9 mouse cellular contexts compared by ENCODE assay signal in genomic region chr3:79559773-79560045, GRCm38 (mm10). TPM values are rescaled to one million over a fixed set of nuclear protein-coding genes. Genes with fewer than 3 reads are reported as not detected.
A peak's percentile ranks its signal among the peaks of the same experiment; 100 is the strongest.
DNase-seq lines count a peak whose midpoint lies in the region; ATAC-seq and TF ChIP-seq lines count a peak whose summit lies in the region.
"Had no signal": no experiment of that assay in that cellular context is flagged by ENCODE, and none has a peak within 500 bp of the region (broad histone marks: within the 10 kb centered on the region; RNA-seq: fewer than 3 reads in every experiment).

No protein-coding gene starts in this region.

- H3K36me3 ChIP-seq in heart, embryonic 15.5 days, result no peaks in the 10 kb centered on the region
- H3K36me3 ChIP-seq in lung, postnatal 0 days (ENCODE audit: insufficient read depth, low read length), result no peaks in the 10 kb centered on the region
- no peaks in the 10 kb centered on the region for H3K36me3 ChIP-seq in kidney, embryonic 15.5 days
- no peaks in the 10 kb centered on the region for H3K36me3 ChIP-seq in stomach, postnatal 0 days (ENCODE audit: control insufficient read depth, insufficient read depth, low read length)

- no peak overlapping the region for H3K4me3 ChIP-seq in heart, embryonic 15.5 days
- no peak overlapping the region for H3K4me3 ChIP-seq in lung, postnatal 0 days (ENCODE audit: low read depth, low read length)
- H3K4me3 ChIP-seq in kidney, embryonic 15.5 days (replicated peaks), result no peak overlapping the region
- no peak overlapping the region for H3K4me3 ChIP-seq in stomach, postnatal 0 days (ENCODE audit: low read depth, low read length)
- H3K4me3 ChIP-seq: forebrain, embryonic 10.5 days had no signal

- WGBS in heart, embryonic 15.5 days, result 72% methylated on average over 5 of the region's 5 CpGs
- WGBS in lung, postnatal 0 days, result 79% methylated on average over 5 of the region's 5 CpGs
- WGBS in kidney, embryonic 15.5 days, result 13% methylated on average over 5 of the region's 5 CpGs
- WGBS in stomach, postnatal 0 days, result 54% methylated on average over 5 of the region's 5 CpGs

- DNase-seq in heart, postnatal 25 days (ENCODE audit: low spot score), result no peak
- no peak for DNase-seq in lung, postnatal 0 days (ENCODE audit: low spot score)
- no peak for DNase-seq in lung, postnatal 14 days
- no peak for DNase-seq in stomach, postnatal 0 days (ENCODE audit: low spot score)
- DNase-seq in thymus, postnatal 36 days, result no peak
- DNase-seq in testis, postnatal 14 days (ENCODE audit: low spot score), result no peak

- intact Hi-C loops in heart, postnatal 25 days (cut with DNase I), result no loop called here

- H3K27me3 ChIP-seq in heart, embryonic 15.5 days, result no peaks in the 10 kb centered on the region
- no peaks in the 10 kb centered on the region for H3K27me3 ChIP-seq in lung, postnatal 0 days (replicated peaks; ENCODE audit: insufficient read depth, low read length)
- H3K27me3 ChIP-seq in kidney, embryonic 15.5 days, result no peaks in the 10 kb centered on the region
- H3K27me3 ChIP-seq in stomach, postnatal 0 days (ENCODE audit: control insufficient read depth, insufficient read depth, low read length), result no peaks in the 10 kb centered on the region

- no peak overlapping the region for H3K9ac ChIP-seq in heart, embryonic 15.5 days
- H3K9ac ChIP-seq in lung, postnatal 0 days (replicated peaks; ENCODE audit: low read depth), result no peak overlapping the region
- H3K9ac ChIP-seq in kidney, embryonic 15.5 days, result no peak overlapping the region
- no peak overlapping the region for H3K9ac ChIP-seq in stomach, postnatal 0 days (ENCODE audit: low read length)

- no peak for TF ChIP-seq CTCF in lung, postnatal 0 days (IDR thresholded peaks at IDR 0.05)
- no peak for TF ChIP-seq CTCF in stomach, postnatal 0 days (IDR thresholded peaks at IDR 0.05; ENCODE audit: low read depth)

- H3K4me1 ChIP-seq in heart, embryonic 15.5 days (replicated peaks), result 0 out of 2 replicates have a peak, but pooled peaks cover 4% of the 10 kb centered on the region
- H3K4me1 ChIP-seq in lung, postnatal 0 days (ENCODE audit: insufficient read depth, low read depth, low read length), result peaks cover 12% of the 10 kb centered on the region; the same call in 1 of the 2 replicates
- peaks cover 21% of the 10 kb centered on the region for H3K4me1 ChIP-seq in kidney, embryonic 15.5 days
- no peaks in the 10 kb centered on the region for H3K4me1 ChIP-seq in stomach, postnatal 0 days (replicated peaks; ENCODE audit: control insufficient read depth, insufficient read depth)

- peak overlapping the region; percentile 10; the same call in 1 of the 2 replicates for H3K27ac ChIP-seq in heart, embryonic 15.5 days
- H3K27ac ChIP-seq in lung, postnatal 0 days (ENCODE audit: low read length), result peak overlapping the region; percentile 55; the same call in 1 of the 2 replicates
- H3K27ac ChIP-seq in kidney, embryonic 15.5 days, result peak overlapping the region; percentile 85
- H3K27ac ChIP-seq in stomach, postnatal 0 days (replicated peaks), result peak overlapping the region; percentile 74
- H3K27ac ChIP-seq: forebrain, embryonic 10.5 days had no signal

- ATAC-seq in heart, embryonic 15.5 days (replicated peaks; ENCODE audit: insufficient number of reproducible peaks, insufficient read depth, low FRiP score, low read depth), result no peak
- no peak for ATAC-seq in lung, postnatal 0 days
- peak; percentile 66 for ATAC-seq in kidney, embryonic 15.5 days (replicated peaks; ENCODE audit: low FRiP score)
- ATAC-seq in stomach, postnatal 0 days (ENCODE audit: low FRiP score, low TSS enrichment), result no peak

- no peak for TF ChIP-seq EP300 in lung, postnatal 0 days (IDR thresholded peaks at IDR 0.05)
- TF ChIP-seq EP300 in stomach, postnatal 0 days (optimal IDR thresholded peaks at IDR 0.05), result no peak

- no peak overlapping the region for H3K4me2 ChIP-seq in heart, embryonic 15.5 days
- H3K4me2 ChIP-seq in lung, postnatal 0 days (replicated peaks; ENCODE audit: low read depth, low read length), result no peak overlapping the region
- H3K4me2 ChIP-seq in kidney, embryonic 15.5 days, result peak overlapping the region; percentile 20
- peak overlapping the region; percentile 14; the same call in 1 of the 2 replicates for H3K4me2 ChIP-seq in stomach, postnatal 0 days (replicated peaks; ENCODE audit: low read depth)

- H3K9me3 ChIP-seq in heart, embryonic 15.5 days (replicated peaks), result no peaks in the 10 kb centered on the region
- H3K9me3 ChIP-seq in lung, postnatal 0 days (ENCODE audit: low read length), result no peaks in the 10 kb centered on the region
- H3K9me3 ChIP-seq in kidney, embryonic 15.5 days (replicated peaks), result no peaks in the 10 kb centered on the region
- no peaks in the 10 kb centered on the region for H3K9me3 ChIP-seq in stomach, postnatal 0 days (ENCODE audit: control insufficient read depth, low read length)
- H3K9me3 ChIP-seq: forebrain, embryonic 10.5 days had no signal

RNA-seq across cellular contexts. Expression of gene Fnip2, which starts 7.9 kb away (rescaled TPM):
- 2.9 and 3.6 TPM in 2 replicates for polyA plus RNA-seq in heart, embryonic 15.5 days (2015; fragmentation: Nextera tagmentation; extraction: Ambion mirVana)
- 10 to 100 TPM; 13.7 to 15.6 TPM for total RNA-seq in heart, postnatal 25 days (2021)
- 3.5 and 4.2 TPM in 2 replicates for polyA plus RNA-seq in lung, postnatal 0 days (2015; fragmentation: Nextera tagmentation; extraction: Ambion mirVana)
- polyA plus RNA-seq in kidney, embryonic 15.5 days (2015; fragmentation: Nextera tagmentation; extraction: Ambion mirVana), result 3.8 and 4.8 TPM in 2 replicates
- 2.5 and 2.6 TPM in 2 replicates for polyA plus RNA-seq in stomach, postnatal 0 days (2015; fragmentation: Nextera tagmentation; extraction: Ambion mirVana)

RNA-seq across cellular contexts. Expression of gene Ppid, which starts 31.4 kb away (rescaled TPM):
- 91.9 and 99.3 TPM in 2 replicates for polyA plus RNA-seq in heart, embryonic 15.5 days (2015; fragmentation: Nextera tagmentation; extraction: Ambion mirVana)
- 10 to 100 TPM; 39.2 to 41.7 TPM for total RNA-seq in heart, postnatal 25 days (2021)
- 36.6 and 44.6 TPM in 2 replicates for polyA plus RNA-seq in lung, postnatal 0 days (2015; fragmentation: Nextera tagmentation; extraction: Ambion mirVana)
- 168 and 181 TPM in 2 replicates for polyA plus RNA-seq in kidney, embryonic 15.5 days (2015; fragmentation: Nextera tagmentation; extraction: Ambion mirVana)
- 38.3 and 39.0 TPM in 2 replicates for polyA plus RNA-seq in stomach, postnatal 0 days (2015; fragmentation: Nextera tagmentation; extraction: Ambion mirVana)

Comparison
In these comparisons a context has a peak if more than half of its experiments do, and no peak if none do; other contexts are left out.
1. H3K27ac ChIP-seq: peak in every context shown above with its lines; median percentile 85 in kidney, embryonic 15.5 days; 74 in stomach, postnatal 0 days; 55 in lung, postnatal 0 days; 10 in heart, embryonic 15.5 days.
2. H3K4me2 ChIP-seq: peak in kidney, embryonic 15.5 days (single experiment) and stomach, postnatal 0 days (single experiment); none in heart, embryonic 15.5 days (single experiment) and lung, postnatal 0 days (single experiment).